Mouse (Mus musculus) forebrain, embryonic 11.5 days (tissue): Measurements from ENCODE around the gene Zfand2b. TPM values are rescaled to one million over a fixed set of nuclear protein-coding genes. Genes with fewer than 3 reads are reported as not detected.
A peak's percentile ranks its signal among the peaks of the same experiment; 100 is the strongest.

Experiments
- ATAC-seq: fragments of 200-750 bp; cut with Nextera tagmentation; replicated peaks from 2 replicates; pipeline ENCODE4 v1.8.0; 2017; ENCODE audit warnings: moderate TSS enrichment; ENCODE audit not compliant: low FRiP score
- DNase-seq: peaks from one replicate; pipeline ENCODE4 v3.0.0-alpha.2; 2017; ENCODE audit warnings: low spot score
- H3K27ac ChIP-seq: fragments of 300-500 bp; sonication (generic); 2 replicates; pipeline ENCODE4 v1.5.1; 2014; ENCODE audit warnings: low read depth, low read length
- H3K27me3 ChIP-seq: fragments of 300-500 bp; sonication (generic); 2 replicates; pipeline ENCODE4 v1.6.1; 2014; ENCODE audit warnings: mild to moderate bottlenecking, low read length, mixed read lengths; ENCODE audit not compliant: control insufficient read depth, insufficient read depth
- H3K36me3 ChIP-seq: fragments of 300-500 bp; sonication (generic); 2 replicates; pipeline ENCODE4 v1.6.1; 2014; ENCODE audit warnings: mild to moderate bottlenecking, low read length, moderate library complexity, mixed read lengths; ENCODE audit not compliant: control insufficient read depth, insufficient read depth
- H3K4me1 ChIP-seq: fragments of 300-500 bp; sonication (generic); replicated peaks from 2 replicates; pipeline ENCODE4 v1.6.1; 2014; ENCODE audit warnings: low read length, mixed read lengths; ENCODE audit not compliant: control insufficient read depth, insufficient read depth
- H3K4me2 ChIP-seq: fragments of 300-500 bp; sonication (generic); 2 replicates; pipeline ENCODE4 v1.6.1; 2014; ENCODE audit warnings: low read depth, mild to moderate bottlenecking, low read length, moderate library complexity, mixed read lengths; ENCODE audit not compliant: severe bottlenecking
- H3K4me3 ChIP-seq: fragments of 300-500 bp; sonication (generic); 2 replicates; pipeline ENCODE4 v1.5.1; 2014; ENCODE audit warnings: low read depth, low read length
- H3K9ac ChIP-seq: fragments of 300-500 bp; sonication (generic); 2 replicates; pipeline ENCODE4 v1.6.1; 2014; ENCODE audit warnings: low read length
- H3K9me3 ChIP-seq: fragments of 300-500 bp; sonication (generic); 2 replicates; pipeline ENCODE4 v1.6.1; 2016; ENCODE audit warnings: low read length, mixed read lengths; ENCODE audit not compliant: control insufficient read depth
- WGBS: fragments of 180-500 bp; shearing (Covaris S2); extraction: QIAGEN DNeasy Blood & Tissue Kit; methylation state at CpG from one replicate; pipeline ENCODE4 v1.1.7; 2014; 5-methylcytosine and 5-hydroxymethylcytosine counted together
- polyA plus RNA-seq: library from polyadenylated mRNA; unstranded; fragments of >200 nt; fragmentation: Nextera tagmentation; extraction: Ambion mirVana; gene quantifications from 2 replicates; pipeline ENCODE4 v1.2.1, GENCODE M21; 2014

Gene Zfand2b
- polyA plus RNA-seq, 1 experiment from 2014 or later = 27.9 TPM

DNA sequence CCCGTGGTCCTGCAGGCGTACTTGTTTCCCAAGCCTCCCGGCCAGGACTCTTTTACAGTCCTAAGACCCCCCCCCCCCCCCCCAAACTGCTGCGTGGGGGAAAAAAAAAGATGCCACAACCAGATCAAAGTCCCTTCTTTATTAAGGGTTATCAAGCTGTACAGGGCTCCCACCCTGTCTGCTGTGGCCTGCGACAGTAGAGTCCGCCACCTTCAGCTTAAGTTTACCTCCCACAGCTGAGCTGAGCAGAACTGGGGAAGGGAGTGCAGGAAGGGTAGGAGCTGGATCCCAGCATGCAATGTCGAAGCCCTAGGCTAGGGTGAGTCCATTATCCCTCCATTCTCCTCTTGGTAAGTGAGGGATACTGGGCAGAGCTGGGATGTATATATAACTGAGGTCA is 12.3 kb downstream of the Zfand2b start:
- peak overlapping the region; percentile 98 for H3K4me2 ChIP-seq
- peaks cover 8% of the 10 kb centered on the region; the same call in 1 of the 2 replicates for H3K4me1 ChIP-seq
- peak overlapping the region; percentile 56; the same call in 1 of the 2 replicates for H3K4me3 ChIP-seq
- no peak for ATAC-seq
- DNase-seq = no peak
- H3K27me3 ChIP-seq = no peaks in the 10 kb centered on the region
- no peaks in the 10 kb centered on the region; the same call in 1 of the 2 replicates for H3K36me3 ChIP-seq
- 35% methylated on average over 7 of the region's 7 CpGs for WGBS
- no peaks in the 10 kb centered on the region for H3K9me3 ChIP-seq
- no peak overlapping the region for H3K27ac ChIP-seq
- peak overlapping the region; percentile 12; the same call in 1 of the 2 replicates for H3K9ac ChIP-seq

DNA sequence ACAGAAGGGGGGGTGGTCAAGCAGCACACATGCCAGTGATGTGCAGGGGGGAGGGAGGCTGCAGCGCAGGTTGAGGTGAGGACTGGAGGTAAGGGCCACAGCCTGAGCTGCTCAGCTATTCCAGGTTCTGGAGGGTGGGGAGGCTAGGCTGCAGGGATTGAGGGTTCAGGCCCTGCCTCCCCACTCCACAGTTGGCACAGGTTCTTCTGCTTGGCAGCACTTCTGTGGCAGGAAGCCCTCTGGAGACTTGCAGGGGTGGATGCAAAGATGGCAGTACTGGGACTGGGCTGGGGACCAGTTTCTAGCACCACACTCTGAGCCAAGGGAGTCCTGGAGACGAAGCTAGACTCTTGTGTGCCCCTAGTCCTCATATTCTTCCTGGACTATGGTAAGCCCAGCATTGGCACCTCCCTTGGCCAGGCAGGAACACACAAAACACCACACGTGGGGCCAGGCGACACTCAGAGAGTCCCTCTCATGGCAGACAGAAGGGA is 13.0 kb downstream of the Zfand2b start:
- DNase-seq (no peak), ATAC-seq (no peak)
- Histone ChIP-seq H3K4me3 (no peak overlapping the region), H3K4me1 (peaks cover 8% of the 10 kb centered on the region; the same call in 1 of the 2 replicates), H3K27ac (no peak overlapping the region), H3K27me3 (no peaks in the 10 kb centered on the region), H3K4me2 (no peak overlapping the region), H3K9ac (no peak overlapping the region), H3K9me3 (no peaks in the 10 kb centered on the region), H3K36me3 (no peaks in the 10 kb centered on the region; the same call in 1 of the 2 replicates)
- 86% methylated on average over 4 of the region's 4 CpGs for WGBS

DNA sequence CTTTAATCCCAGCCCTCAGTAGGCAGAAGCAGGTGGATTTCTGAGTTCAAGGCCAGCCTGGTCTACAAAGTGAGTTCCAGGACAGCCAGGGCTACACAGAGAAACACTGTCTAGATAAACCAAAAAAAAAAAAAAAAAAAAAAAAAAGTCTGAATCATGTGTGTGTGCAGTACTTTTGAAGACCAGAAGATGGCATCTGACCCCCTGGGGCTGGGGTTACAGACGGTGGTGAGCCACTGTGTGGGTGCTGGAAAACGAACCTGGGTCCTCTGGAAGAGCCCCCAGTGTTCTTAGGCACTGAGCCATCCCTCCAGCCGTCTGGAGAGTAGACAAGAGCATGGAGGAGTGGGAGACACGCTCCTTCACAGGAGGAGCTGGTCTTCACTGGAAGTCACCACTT is 13.7 kb downstream of the Zfand2b start:
- DNase-seq (no peak), ATAC-seq (no peak)
- 79% methylated on average over 4 of the region's 4 CpGs for WGBS
- Histone ChIP-seq H3K4me2 (no peak overlapping the region), H3K36me3 (no peaks in the 10 kb centered on the region; the same call in 1 of the 2 replicates), H3K4me3 (no peak overlapping the region), H3K9ac (no peak overlapping the region), H3K27me3 (no peaks in the 10 kb centered on the region), H3K4me1 (peaks cover 8% of the 10 kb centered on the region; the same call in 1 of the 2 replicates), H3K9me3 (no peaks in the 10 kb centered on the region), H3K27ac (no peak overlapping the region)

DNA sequence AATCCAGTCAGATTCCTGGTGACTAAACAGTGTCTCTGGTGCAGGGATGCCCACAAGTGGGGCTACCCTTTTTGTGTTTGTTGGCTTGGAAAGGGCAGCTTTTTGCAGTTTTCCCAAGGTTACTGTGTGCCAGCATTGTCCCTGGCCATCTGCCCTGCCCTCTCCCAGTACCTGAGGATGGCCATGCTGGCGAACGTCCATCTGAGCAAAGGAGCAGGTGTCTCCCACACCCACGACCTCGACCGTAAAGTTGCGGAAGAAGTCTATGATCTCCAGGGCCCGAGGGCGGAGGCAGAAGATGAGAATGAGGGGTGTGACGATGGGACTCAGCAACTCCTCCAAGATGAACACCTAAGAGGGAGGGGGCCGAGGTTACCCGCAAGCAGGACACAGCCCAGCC is 17.0 kb downstream of the Zfand2b start:
- Histone ChIP-seq H3K9ac (no peak overlapping the region), H3K4me1 (no peaks in the 10 kb centered on the region; the same call in 1 of the 2 replicates), H3K36me3 (no peaks in the 10 kb centered on the region; the same call in 1 of the 2 replicates), H3K4me3 (no peak overlapping the region), H3K4me2 (no peak overlapping the region), H3K9me3 (no peaks in the 10 kb centered on the region), H3K27me3 (no peaks in the 10 kb centered on the region), H3K27ac (no peak overlapping the region)
- 95% methylated on average over 11 of the region's 11 CpGs for WGBS
- no peak for ATAC-seq
- DNase-seq = peak; percentile 6

DNA sequence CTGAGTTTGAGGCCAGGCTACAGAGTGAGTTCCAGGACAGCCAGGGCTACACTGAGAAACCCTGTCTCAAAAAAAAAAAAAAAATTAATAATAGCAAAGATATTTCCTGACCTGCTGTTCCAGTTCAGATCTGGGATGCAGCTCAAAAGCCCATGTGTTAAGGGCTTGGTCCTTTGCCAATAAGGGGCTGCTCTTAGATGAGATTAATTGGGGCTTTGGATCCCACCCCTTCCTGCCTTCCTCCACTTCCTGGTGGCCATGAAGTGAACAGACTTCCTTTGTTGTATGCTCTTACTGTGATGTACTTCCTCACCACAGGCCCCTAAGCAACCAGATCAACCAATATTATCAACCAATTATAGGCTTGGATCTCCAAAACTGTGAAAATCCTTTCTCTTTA is 18.7 kb downstream of the Zfand2b start:
- H3K27me3 ChIP-seq = no peaks in the 10 kb centered on the region
- no peaks in the 10 kb centered on the region; the same call in 1 of the 2 replicates for H3K36me3 ChIP-seq
- peaks cover 5% of the 10 kb centered on the region; the same call in 1 of the 2 replicates for H3K4me1 ChIP-seq
- no peak overlapping the region for H3K27ac ChIP-seq
- ATAC-seq (no peak), DNase-seq (no peak)
- no peak overlapping the region for H3K4me3 ChIP-seq
- no peak overlapping the region for H3K9ac ChIP-seq
- no peaks in the 10 kb centered on the region for H3K9me3 ChIP-seq
- H3K4me2 ChIP-seq = no peak overlapping the region

DNA sequence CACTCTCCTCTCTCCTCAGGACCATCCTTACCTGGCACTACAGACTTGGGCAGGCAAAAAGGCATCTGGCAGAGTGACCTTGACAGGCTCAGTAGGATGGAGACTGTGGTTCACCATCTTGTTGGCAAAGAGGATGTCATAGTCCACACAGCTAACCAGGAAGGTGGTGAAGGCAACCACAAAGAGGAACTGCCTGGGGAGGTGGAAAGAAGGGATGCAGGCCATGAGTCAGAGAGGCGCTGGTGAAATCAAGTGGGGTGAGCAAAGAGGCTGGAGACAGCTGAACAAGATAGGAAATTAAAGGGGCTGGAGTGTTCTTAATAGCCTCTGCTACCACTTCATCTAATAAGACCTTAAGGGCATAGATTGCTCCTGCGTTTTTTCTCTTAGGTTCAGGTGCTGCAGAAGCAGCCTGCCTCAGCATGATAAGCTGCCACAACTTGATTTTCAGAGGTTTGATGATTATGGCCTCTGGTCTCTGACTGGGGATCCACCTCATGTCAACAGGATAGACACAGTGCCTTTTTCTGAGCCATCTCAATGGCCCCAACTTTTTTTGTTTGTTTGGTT is 19.6 kb downstream of the Zfand2b start:
- WGBS = 82% methylated on average over 2 of the region's 2 CpGs
- H3K27ac ChIP-seq = no peak overlapping the region

DNA sequence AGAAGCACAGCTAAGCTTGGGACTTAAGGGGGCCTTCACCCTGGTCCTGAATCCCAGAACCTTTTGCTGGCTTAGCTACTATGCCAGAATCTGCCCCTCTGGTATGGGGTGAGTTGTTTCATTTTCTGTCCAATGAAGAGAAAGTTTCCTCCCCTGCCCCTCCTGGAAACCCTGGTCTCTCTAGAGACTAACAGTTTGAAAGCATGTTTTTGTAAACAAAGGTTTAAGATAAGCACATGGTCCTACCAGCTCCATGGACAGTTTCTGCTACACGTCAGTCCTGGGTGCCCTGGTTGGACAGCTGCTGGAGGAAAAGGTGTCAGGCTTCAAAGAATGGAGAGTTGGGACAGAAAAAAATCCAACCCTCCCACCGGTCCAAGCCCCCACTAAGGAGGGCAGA is 22.1 kb downstream of the Zfand2b start:
- Histone ChIP-seq H3K4me3 (no peak overlapping the region), H3K27me3 (no peaks in the 10 kb centered on the region), H3K36me3 (no peaks in the 10 kb centered on the region; the same call in 1 of the 2 replicates), H3K4me2 (peak overlapping the region; percentile 95; the same call in 1 of the 2 replicates), H3K9ac (no peak overlapping the region), H3K27ac (no peak overlapping the region), H3K4me1 (peaks cover 8% of the 10 kb centered on the region), H3K9me3 (no peaks in the 10 kb centered on the region)
- no peak for ATAC-seq
- WGBS = 74% methylated on average over 2 of the region's 2 CpGs
- no peak for DNase-seq

More for the DNA sequence above, 19.6 kb downstream of the Zfand2b start:
- Histone ChIP-seq H3K4me1 (peaks cover 6% of the 10 kb centered on the region), H3K36me3 (no peaks in the 10 kb centered on the region; the same call in 1 of the 2 replicates), H3K4me3 (no peak overlapping the region), H3K4me2 (no peak overlapping the region), H3K9ac (no peak overlapping the region), H3K27me3 (no peaks in the 10 kb centered on the region), H3K9me3 (no peaks in the 10 kb centered on the region)
- DNase-seq (no peak), ATAC-seq (no peak)

DNA sequence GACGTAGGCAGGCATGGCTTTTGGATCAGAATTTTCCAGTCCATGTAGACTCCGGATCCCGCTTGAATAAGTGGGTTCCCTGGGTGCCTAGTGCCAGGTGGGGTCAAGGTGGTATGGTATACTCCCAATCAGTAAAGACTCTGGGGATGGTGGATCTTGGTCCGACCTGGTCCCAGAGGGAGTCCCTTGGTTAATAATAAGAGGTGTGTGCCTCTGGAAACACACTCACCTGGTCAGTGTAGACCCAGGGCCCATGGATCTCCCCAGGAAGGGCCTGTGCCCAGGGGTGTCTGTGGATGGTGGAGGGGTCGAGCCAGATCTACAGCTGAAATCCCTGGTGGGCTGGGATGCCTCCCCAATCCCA is 22.8 kb downstream of the Zfand2b start:
- Histone ChIP-seq H3K36me3 (no peaks in the 10 kb centered on the region; the same call in 1 of the 2 replicates), H3K4me1 (peaks cover 8% of the 10 kb centered on the region)

More for the DNA sequence above, 22.8 kb downstream of the Zfand2b start:
- H3K9me3 ChIP-seq = no peaks in the 10 kb centered on the region
- peak overlapping the region; percentile 75 for H3K4me3 ChIP-seq
- H3K4me2 ChIP-seq = peak overlapping the region; percentile 95
- H3K27ac ChIP-seq = peak overlapping the region; percentile 18; the same call in 1 of the 2 replicates
- DNase-seq = no peak
- WGBS = 43% methylated on average over 5 of the region's 5 CpGs
- H3K9ac ChIP-seq = peak overlapping the region; percentile 83
- ATAC-seq = no peak
- no peaks in the 10 kb centered on the region for H3K27me3 ChIP-seq
